Comparison of ENCODE assay signal across 15 mouse cellular contexts in the genomic region with DNA sequence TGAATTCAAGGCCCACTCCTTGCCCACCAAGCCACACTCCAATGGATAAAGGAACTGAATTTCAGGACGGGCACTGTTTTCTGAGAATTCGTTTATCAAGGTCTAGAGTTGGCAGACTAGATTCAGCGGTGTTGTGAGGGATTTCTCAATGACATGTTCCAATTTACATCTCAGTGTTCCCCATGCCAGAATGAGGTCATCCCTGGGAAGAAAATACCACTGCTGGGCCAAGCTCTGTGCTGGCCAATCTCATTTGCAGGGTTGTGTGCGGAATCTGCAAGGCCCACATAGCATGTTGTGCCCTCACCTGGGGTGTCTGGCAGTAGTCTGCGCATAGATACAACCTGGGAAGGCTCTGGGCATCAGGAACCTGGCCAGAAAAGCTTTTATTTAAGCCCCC. TPM values are rescaled to one million over a fixed set of nuclear protein-coding genes. Genes with fewer than 3 reads are reported as not detected.
DNase-seq lines count a peak whose midpoint lies in the region.
"Had no signal": no experiment of that assay in that cellular context is flagged by ENCODE, and none has a peak within 500 bp of the region (broad histone marks: within the 10 kb centered on the region; RNA-seq: fewer than 3 reads in every experiment).

No protein-coding gene starts in this region.

- intact Hi-C loops in left cerebral cortex, postnatal 4 days (cut with DNase I) = no loop called here
- intact Hi-C loops in left cerebral cortex, postnatal 10 days (cut with DNase I) = no loop called here

- peak; percentile 20 for DNase-seq in adrenal gland, adult 8-10 months
- no peak for DNase-seq in adrenal gland, postnatal 25 days
- peak; percentile 17 for DNase-seq in left cerebral cortex, postnatal 4 days
- DNase-seq in left cerebral cortex, postnatal 10 days (ENCODE audit: extremely low spot score in 1 of 2, low spot score in 2 of 2) = no peak
- peak; percentile 61 to 68 for DNase-seq in cerebellum, adult 18-20 months
- peak; percentile 83 to 87 for DNase-seq in cerebellum, postnatal 25 days
- DNase-seq in urinary bladder, postnatal 10 days (ENCODE audit: low spot score) = no peak
- no peak for DNase-seq in left cerebral cortex, adult 8-10 months (ENCODE audit: low spot score in 2 of 2)
- DNase-seq: gastrocnemius, postnatal 25 days; kidney, postnatal 4 days; layer of hippocampus, adult 9-11 months; lung, embryonic 14.5 days; retina, postnatal 1 day had no signal

RNA-seq across cellular contexts. Expression of gene 4930503B20Rik, which starts 8.2 kb away (rescaled TPM):
- total RNA-seq in adrenal gland, adult 8-10 months (2022) = not detected
- total RNA-seq in adrenal gland, postnatal 25 days (2021) = 0.33 TPM in 1 of 2 replicates, not detected in the other
- under 1 TPM in 1 of 2 experiments, not detected in 1; 0.20 TPM for total RNA-seq in left cerebral cortex, postnatal 4 days (2021)
- total RNA-seq in left cerebral cortex, postnatal 10 days (2021) = not detected
- not detected for total RNA-seq in left cerebral cortex, adult 8-10 months (2022)
- total RNA-seq: gastrocnemius, postnatal 25 days; heart, postnatal 10 days; left cerebral cortex, adult 2 months had no signal

RNA-seq across cellular contexts. Expression of gene Samd13, which starts 26.1 kb away (rescaled TPM):
- total RNA-seq in adrenal gland, adult 8-10 months (2022) = 1 to 10 TPM in 1 of 4 experiments, under 1 TPM in 3; 0.42 to 1.3 (median 0.68) TPM
- 0.82 TPM in 1 of 2 replicates, not detected in the other for total RNA-seq in adrenal gland, postnatal 25 days (2021)
- under 1 TPM in 1 of 2 experiments, not detected in 1; 0.48 TPM for total RNA-seq in left cerebral cortex, postnatal 4 days (2021)
- total RNA-seq in left cerebral cortex, postnatal 10 days (2021) = 1 to 10 TPM in 1 of 2 experiments, under 1 TPM in 1; 0.43 to 1.3 TPM
- total RNA-seq in left cerebral cortex, adult 8-10 months (2022) = under 1 TPM; 0.23 to 0.49 (median 0.45) TPM

RNA-seq across cellular contexts. Expression of gene Dnase2b, which starts 43.9 kb away (rescaled TPM):
- total RNA-seq in adrenal gland, adult 8-10 months (2022) = not detected
- 0.33 TPM in 1 of 2 replicates, not detected in the other for total RNA-seq in adrenal gland, postnatal 25 days (2021)
- not detected for total RNA-seq in left cerebral cortex, postnatal 4 days (2021)
- total RNA-seq in left cerebral cortex, postnatal 10 days (2021) = not detected
- not detected for total RNA-seq in left cerebral cortex, adult 8-10 months (2022)
- total RNA-seq: gastrocnemius, postnatal 25 days; heart, postnatal 10 days; left cerebral cortex, adult 2 months had no signal

Comparison
In these comparisons a context has a peak if more than half of its experiments do, and no peak if none do; other contexts are left out.
1. DNase-seq: peak in adrenal gland, adult 8-10 months (single experiment), left cerebral cortex, postnatal 4 days (single experiment), cerebellum, adult 18-20 months (2 of 2) and cerebellum, postnatal 25 days (2 of 2); none in adrenal gland, postnatal 25 days (single experiment), left cerebral cortex, postnatal 10 days (0 of 2), urinary bladder, postnatal 10 days (single experiment) and left cerebral cortex, adult 8-10 months (0 of 2).